In the genomic region with DNA sequence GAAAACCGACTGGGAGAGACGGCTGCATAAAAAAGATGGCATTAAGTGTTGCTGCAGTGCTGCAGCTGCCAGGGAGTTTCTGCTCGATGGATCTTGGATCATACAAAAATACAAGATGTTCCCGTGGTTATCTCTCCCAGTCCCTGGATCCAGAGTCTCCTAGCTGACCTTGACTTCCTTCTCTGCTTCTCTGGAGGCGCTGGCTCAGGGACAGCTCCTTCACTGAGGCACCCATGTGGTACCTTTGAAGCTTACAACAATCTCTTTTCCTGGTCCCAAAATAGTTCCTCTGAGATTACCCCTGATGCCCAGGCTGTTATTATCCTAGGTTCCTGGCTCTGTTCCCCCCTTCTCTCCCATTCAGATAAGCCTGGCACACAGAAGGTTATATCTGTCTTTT, we compare ENCODE assay signal across 12 mouse cellular contexts.
DNase-seq lines count a peak whose midpoint lies in the region; ATAC-seq lines count a peak whose summit lies in the region.
"Had no signal": no experiment of that assay in that cellular context is flagged by ENCODE, and none has a peak within 500 bp of the region (broad histone marks: within the 10 kb centered on the region; RNA-seq: fewer than 3 reads in every experiment).

No protein-coding gene starts in this region.

- DNase-seq in cerebellum, postnatal 14 days = peak; percentile 18 to 24
- no peak for DNase-seq in cerebellum, postnatal 4 days (ENCODE audit: low spot score in 2 of 2)
- peak; percentile 8 to 59 for DNase-seq in adrenal gland, postnatal 36 days
- DNase-seq in heart, adult 8-10 months (ENCODE audit: low spot score) = peak; percentile 45
- DNase-seq in heart, postnatal 10 days = peak; percentile 15 to 51
- no peak for DNase-seq in MN1 (ENCODE audit: low spot score)
- DNase-seq in right cerebral cortex, postnatal 25 days = no peak
- DNase-seq: layer of hippocampus, adult 9-11 months; lung, embryonic 14.5 days; thymus, adult 18-20 months had no signal

- ATAC-seq in granulocyte monocyte progenitor cell, adult 5-6 weeks (replicated peaks; ENCODE audit: poor library complexity, severe bottlenecking) = no peak
- ATAC-seq: midbrain, embryonic 13.5 days had no signal

- intact Hi-C loops in heart, postnatal 10 days (cut with DNase I) = loop anchor here (10.0 kb wide), 1 partner anchor 350 kb away; no protein-coding TSS in a partner anchor

Comparison
In these comparisons a context has a peak if more than half of its experiments do, and no peak if none do; other contexts are left out.
1. DNase-seq: peak in cerebellum, postnatal 14 days (2 of 2), adrenal gland, postnatal 36 days (2 of 2), heart, adult 8-10 months (single experiment) and heart, postnatal 10 days (2 of 2); none in cerebellum, postnatal 4 days (0 of 2), MN1 (single experiment) and right cerebral cortex, postnatal 25 days (single experiment).